Mouse (Mus musculus) heart, embryonic 16.5 days (tissue): ENCODE data around the gene Egln3. TPM values are rescaled to one million over a fixed set of nuclear protein-coding genes. Genes with fewer than 3 reads are reported as not detected.

Source experiments
- ATAC-seq: fragments of 200-750 bp; cut with Nextera tagmentation; replicated peaks from 2 replicates; pipeline ENCODE4 v1.8.0; 2017; ENCODE audit warnings: moderate number of reproducible peaks; ENCODE audit not compliant: insufficient read depth, low FRiP score; ENCODE audit errors: extremely low read depth
- H3K27ac ChIP-seq: fragments of 300-500 bp; sonication (generic); 2 replicates; pipeline ENCODE4 v1.5.1; 2014; ENCODE audit warnings: mild to moderate bottlenecking, low read length, control low read depth, moderate library complexity
- H3K27me3 ChIP-seq: fragments of 300-500 bp; sonication (generic); 2 replicates; pipeline ENCODE4 v1.6.1; 2014; ENCODE audit warnings: low read length, mixed read lengths; ENCODE audit not compliant: control insufficient read depth, insufficient read depth
- H3K36me3 ChIP-seq: fragments of 300-500 bp; sonication (generic); 2 replicates; pipeline ENCODE4 v1.6.1; 2014; ENCODE audit not compliant: control insufficient read depth, insufficient read depth
- H3K4me1 ChIP-seq: fragments of 300-500 bp; sonication (generic); 2 replicates; pipeline ENCODE4 v1.6.1; 2014; ENCODE audit warnings: low read length, mixed read lengths; ENCODE audit not compliant: control insufficient read depth, insufficient read depth
- H3K4me2 ChIP-seq: fragments of 300-500 bp; sonication (generic); 2 replicates; pipeline ENCODE4 v1.6.1; 2014; ENCODE audit warnings: low read depth, mild to moderate bottlenecking, control low read depth, low read length
- H3K4me3 ChIP-seq: fragments of 300-500 bp; sonication (generic); 2 replicates; pipeline ENCODE4 v1.5.1; 2014; ENCODE audit warnings: mild to moderate bottlenecking, control low read depth, low read length
- H3K9ac ChIP-seq: fragments of 300-500 bp; sonication (generic); 2 replicates; pipeline ENCODE4 v1.6.1; 2014; ENCODE audit warnings: low read length, control low read depth
- H3K9me3 ChIP-seq: fragments of 300-500 bp; sonication (generic); replicated peaks from 2 replicates; pipeline ENCODE4 v1.6.1; 2016; ENCODE audit warnings: low read length; ENCODE audit not compliant: control insufficient read depth
- WGBS: fragments of 180-500 bp; shearing (Covaris S2); extraction: QIAGEN DNeasy Blood & Tissue Kit; methylation state at CpG from one replicate; pipeline ENCODE4 v1.1.7; 2014; 5-methylcytosine and 5-hydroxymethylcytosine counted together
- polyA plus RNA-seq: library from polyadenylated mRNA; unstranded; fragments of >200 nt; fragmentation: Nextera tagmentation; extraction: Ambion mirVana; gene quantifications from 2 replicates; pipeline ENCODE4 v1.2.1, GENCODE M21; 2015

The Egln3 gene
- polyA plus RNA-seq, 1 experiment from 2014 or later = 30.5 TPM

DNA sequence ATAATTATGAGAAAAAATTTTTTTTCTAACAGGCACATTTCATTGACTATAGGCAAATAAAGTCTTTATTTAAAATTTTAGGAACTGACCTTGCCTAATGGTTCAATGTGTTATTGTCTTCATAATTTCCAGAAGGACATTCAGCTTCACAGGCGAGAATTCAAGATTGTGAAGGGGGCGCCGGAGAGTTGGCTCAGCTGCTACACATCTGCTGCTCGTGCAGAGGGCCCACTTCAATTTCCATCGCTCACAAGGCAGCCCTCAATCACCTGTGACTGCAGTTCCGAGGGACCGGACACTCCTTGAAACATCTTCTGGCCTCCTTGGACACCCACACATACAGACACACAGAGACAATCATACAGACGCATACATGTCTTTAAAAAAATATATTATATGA lies 23.9 kb upstream of the Egln3 start:
- Histone ChIP-seq H3K4me2 (no peak overlapping the region), H3K4me3 (no peak overlapping the region), H3K9ac (no peak overlapping the region), H3K9me3 (no peaks in the 10 kb centered on the region), H3K36me3 (no peaks in the 10 kb centered on the region), H3K4me1 (no peaks in the 10 kb centered on the region), H3K27ac (no peak overlapping the region), H3K27me3 (no peaks in the 10 kb centered on the region)
- no peak for ATAC-seq
- WGBS = 80% methylated on average over 8 of the region's 8 CpGs

DNA sequence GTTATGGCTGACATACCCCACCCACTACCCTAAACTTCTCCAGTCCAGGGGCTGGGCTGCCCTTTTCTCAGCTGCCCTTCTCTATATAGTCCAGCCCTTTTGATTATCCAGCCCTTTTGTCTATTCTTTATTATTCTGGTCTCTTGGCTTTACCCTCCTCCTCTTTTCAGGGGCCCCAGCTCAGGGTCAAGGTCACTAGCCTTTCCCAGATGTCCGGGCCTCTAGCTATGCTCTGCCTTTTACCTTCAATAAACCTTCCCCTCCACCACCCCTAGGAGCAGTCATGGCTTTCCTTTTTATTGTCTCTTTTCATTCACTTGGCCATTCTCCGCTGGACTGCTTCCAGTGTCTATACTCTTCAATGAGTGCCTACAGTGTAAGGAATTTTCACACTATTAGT lies 22.7 kb upstream of the Egln3 start:
- H3K4me2 ChIP-seq = no peak overlapping the region
- H3K27me3 ChIP-seq = no peaks in the 10 kb centered on the region
- ATAC-seq = no peak
- no peak overlapping the region for H3K9ac ChIP-seq
- H3K4me3 ChIP-seq = no peak overlapping the region
- no peaks in the 10 kb centered on the region for H3K9me3 ChIP-seq
- WGBS = 79% methylated on average over 2 of the region's 2 CpGs
- no peaks in the 10 kb centered on the region for H3K4me1 ChIP-seq
- H3K27ac ChIP-seq = no peak overlapping the region
- H3K36me3 ChIP-seq = no peaks in the 10 kb centered on the region

DNA sequence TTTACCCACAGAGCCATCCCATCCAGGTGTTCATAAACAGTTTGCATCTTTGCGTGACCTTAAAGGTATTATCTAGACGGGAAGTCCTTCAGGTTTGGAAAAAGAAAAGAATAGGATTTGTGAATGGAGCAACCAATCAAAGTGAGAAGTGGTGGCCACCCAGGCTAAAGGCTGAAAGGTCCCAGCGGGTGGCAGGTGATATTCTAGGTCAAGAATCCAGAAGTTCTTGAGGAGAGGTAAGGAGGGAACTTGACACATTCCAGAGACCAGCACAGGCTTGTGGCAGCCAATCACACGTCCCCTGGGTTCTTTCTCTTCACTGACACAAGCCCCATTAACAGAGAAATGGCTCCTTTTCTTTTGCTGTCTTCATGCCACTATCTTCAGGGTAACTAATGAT lies 21.9 kb upstream of the Egln3 start:
- no peak overlapping the region for H3K4me2 ChIP-seq
- H3K36me3 ChIP-seq = no peaks in the 10 kb centered on the region
- WGBS = 71% methylated on average over 4 of the region's 4 CpGs
- no peak for ATAC-seq
- H3K9ac ChIP-seq = no peak overlapping the region
- H3K27me3 ChIP-seq = no peaks in the 10 kb centered on the region
- no peak overlapping the region for H3K27ac ChIP-seq
- H3K4me3 ChIP-seq = no peak overlapping the region
- no peaks in the 10 kb centered on the region for H3K4me1 ChIP-seq
- no peaks in the 10 kb centered on the region for H3K9me3 ChIP-seq

DNA sequence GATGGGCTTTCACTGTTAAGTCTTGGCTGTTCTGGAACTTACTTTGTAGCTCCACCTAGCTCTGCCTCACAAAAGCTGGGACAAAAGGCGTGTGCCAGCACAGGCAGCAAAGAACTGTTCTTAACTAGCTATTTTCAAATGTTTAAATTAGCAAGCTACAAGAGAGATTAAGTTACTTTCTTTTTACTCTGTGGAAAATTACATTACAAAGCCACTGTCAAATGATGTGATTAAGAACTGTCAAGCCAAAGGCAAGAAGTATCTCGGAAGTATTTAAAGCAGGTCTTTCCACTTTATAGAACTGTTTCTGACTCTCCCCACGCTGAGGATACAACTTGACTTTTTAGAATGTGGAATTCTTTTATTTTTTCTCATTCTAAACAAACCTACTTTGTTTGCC lies 21.4 kb upstream of the Egln3 start:
- H3K36me3 ChIP-seq = no peaks in the 10 kb centered on the region
- no peaks in the 10 kb centered on the region for H3K4me1 ChIP-seq
- no peak overlapping the region for H3K4me2 ChIP-seq
- no peak for ATAC-seq
- H3K27ac ChIP-seq = no peak overlapping the region
- no peaks in the 10 kb centered on the region for H3K9me3 ChIP-seq
- 65% methylated on average over 3 of the region's 3 CpGs for WGBS
- H3K9ac ChIP-seq = no peak overlapping the region
- no peaks in the 10 kb centered on the region for H3K27me3 ChIP-seq
- no peak overlapping the region for H3K4me3 ChIP-seq

DNA sequence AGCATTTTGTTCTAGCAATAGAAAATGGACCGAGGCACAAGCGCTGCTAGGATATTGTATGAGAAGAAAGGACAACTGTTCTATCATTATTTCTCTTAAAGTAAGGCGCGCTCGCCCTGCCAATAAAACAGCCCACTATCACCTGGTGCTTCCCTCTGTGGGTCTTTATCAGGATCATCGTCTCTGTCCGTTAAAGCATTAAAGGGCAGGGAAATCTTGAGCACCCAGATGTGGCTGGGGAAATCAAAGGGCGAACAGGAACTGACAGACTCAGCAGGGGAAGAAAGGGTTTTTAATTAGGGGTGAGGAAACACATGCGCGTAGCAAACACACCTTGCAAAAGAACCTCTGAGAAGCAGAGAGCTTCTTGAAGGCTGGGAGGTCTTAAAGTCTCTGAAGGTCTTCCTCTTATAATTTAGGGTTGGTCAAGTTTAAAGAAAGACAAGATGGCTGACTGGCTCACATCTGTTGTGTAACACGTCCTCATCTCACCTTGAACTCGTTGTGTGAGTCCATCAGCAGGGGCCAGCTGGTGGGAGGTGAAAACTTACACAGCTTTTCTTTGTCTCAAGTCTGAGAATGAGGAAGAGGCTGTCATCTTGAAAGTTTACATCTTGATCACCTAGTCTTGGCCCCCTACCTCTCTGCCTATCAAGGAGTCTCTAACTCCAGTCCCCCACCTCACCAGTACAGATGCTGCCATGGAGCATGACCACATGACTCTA lies 18.5 kb upstream of the Egln3 start:
- Histone ChIP-seq H3K4me3 (no peak overlapping the region), H3K27ac (no peak overlapping the region), H3K36me3 (no peaks in the 10 kb centered on the region), H3K9me3 (no peaks in the 10 kb centered on the region), H3K4me1 (no peaks in the 10 kb centered on the region; the same call in 1 of the 2 replicates), H3K27me3 (no peaks in the 10 kb centered on the region), H3K9ac (no peak overlapping the region), H3K4me2 (no peak overlapping the region)
- WGBS = 58% methylated on average over 12 of the region's 12 CpGs
- ATAC-seq = no peak

DNA sequence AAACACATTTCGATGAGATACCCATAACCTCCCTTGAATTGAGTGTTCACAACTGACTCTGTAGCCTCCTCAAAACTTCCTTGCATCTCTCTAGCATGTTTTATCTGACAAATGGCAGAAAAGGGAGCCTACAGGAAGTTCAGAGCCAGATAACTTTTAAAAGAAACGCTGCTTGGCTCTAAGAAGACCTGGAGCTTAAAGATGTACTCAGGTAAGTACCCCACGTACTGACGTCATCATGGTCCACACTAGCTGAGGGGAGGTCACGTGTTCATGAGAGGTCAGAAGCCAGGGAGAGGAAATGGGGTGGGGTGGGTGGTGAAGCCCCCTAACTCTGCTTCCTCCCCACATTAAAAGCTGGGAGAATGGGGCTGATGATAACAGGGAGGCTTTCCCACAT lies 13.0 kb upstream of the Egln3 start:
- Histone ChIP-seq H3K36me3 (no peaks in the 10 kb centered on the region), H3K9me3 (no peaks in the 10 kb centered on the region), H3K27me3 (no peaks in the 10 kb centered on the region), H3K4me3 (no peak overlapping the region), H3K4me1 (no peaks in the 10 kb centered on the region; the same call in 1 of the 2 replicates), H3K9ac (no peak overlapping the region), H3K27ac (no peak overlapping the region), H3K4me2 (no peak overlapping the region)
- 60% methylated on average over 5 of the region's 5 CpGs for WGBS
- ATAC-seq = no peak

DNA sequence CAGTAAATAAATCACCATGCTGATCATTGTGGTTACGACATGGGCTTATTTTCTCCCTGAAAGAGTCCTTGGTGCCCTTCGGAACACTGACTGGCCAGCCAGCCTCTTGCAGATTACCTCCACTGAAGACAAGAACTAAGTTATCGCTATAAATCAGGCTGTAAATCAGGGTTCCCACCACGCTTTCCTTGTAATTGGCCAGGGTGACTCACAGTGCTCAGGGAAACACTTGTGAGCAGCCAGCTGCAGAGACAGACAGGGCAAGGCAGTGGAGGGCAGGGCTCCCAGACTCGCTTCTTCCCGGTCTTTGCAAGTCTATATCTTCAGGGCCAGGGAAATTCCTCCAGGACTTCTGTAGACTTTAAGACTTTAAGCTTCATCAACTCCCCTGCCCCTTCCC lies 10.8 kb upstream of the Egln3 start:
- Histone ChIP-seq H3K4me2 (no peak overlapping the region), H3K4me3 (no peak overlapping the region), H3K9ac (no peak overlapping the region), H3K4me1 (no peaks in the 10 kb centered on the region; the same call in 1 of the 2 replicates), H3K27ac (no peak overlapping the region), H3K36me3 (no peaks in the 10 kb centered on the region), H3K9me3 (no peaks in the 10 kb centered on the region), H3K27me3 (no peaks in the 10 kb centered on the region)
- WGBS = 68% methylated on average over 6 of the region's 6 CpGs
- no peak for ATAC-seq

DNA sequence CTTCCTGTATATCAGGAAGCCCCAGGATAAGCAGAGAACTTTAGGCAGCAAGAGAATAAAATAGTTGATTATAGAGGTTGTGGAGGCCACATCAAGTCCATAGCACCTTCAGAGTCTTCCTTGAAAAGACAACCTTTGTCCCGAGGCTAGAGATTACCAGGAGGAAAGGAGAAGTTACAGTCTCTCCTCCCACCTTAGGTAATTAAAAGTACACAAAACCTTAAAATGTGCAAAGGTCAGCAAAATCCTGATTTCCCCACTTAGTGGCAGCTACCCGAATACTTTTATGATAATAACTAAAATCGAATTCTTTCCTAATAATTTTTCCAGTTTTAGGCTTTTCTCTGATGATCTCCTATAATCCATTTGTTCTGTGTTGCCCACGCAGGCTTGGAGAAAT lies 10.2 kb upstream of the Egln3 start:
- Histone ChIP-seq H3K9me3 (no peaks in the 10 kb centered on the region), H3K4me1 (no peaks in the 10 kb centered on the region; the same call in 1 of the 2 replicates), H3K27me3 (no peaks in the 10 kb centered on the region), H3K4me2 (no peak overlapping the region), H3K36me3 (no peaks in the 10 kb centered on the region), H3K4me3 (no peak overlapping the region), H3K27ac (no peak overlapping the region), H3K9ac (no peak overlapping the region)
- ATAC-seq = no peak
- WGBS = 67% methylated on average over 4 of the region's 4 CpGs

DNA sequence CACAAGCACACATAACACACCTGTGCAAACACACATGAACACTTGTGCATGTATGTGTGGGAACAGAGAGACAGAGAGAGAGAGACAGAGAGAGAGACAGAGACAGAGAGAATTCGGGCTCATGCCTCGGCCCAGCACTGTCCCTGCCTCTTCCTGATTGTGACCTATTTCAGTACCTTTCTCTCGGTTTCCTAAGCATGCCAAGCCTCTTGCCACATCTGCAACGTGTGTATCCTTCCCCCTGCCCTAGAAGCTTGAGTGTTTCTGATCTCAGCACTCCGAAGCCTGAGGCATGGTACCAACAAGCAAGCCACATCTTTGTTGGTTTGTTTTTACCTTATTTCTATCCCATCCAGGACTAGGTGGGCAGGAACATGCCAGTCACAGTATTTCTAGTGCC lies 9.6 kb upstream of the Egln3 start:
- H3K4me3 ChIP-seq = no peak overlapping the region
- no peak overlapping the region for H3K4me2 ChIP-seq
- 50% methylated on average over 5 of the region's 5 CpGs for WGBS
- no peaks in the 10 kb centered on the region for H3K9me3 ChIP-seq
- ATAC-seq = no peak
- H3K4me1 ChIP-seq = no peaks in the 10 kb centered on the region; the same call in 1 of the 2 replicates
- no peaks in the 10 kb centered on the region for H3K27me3 ChIP-seq
- H3K36me3 ChIP-seq = no peaks in the 10 kb centered on the region
- H3K27ac ChIP-seq = no peak overlapping the region
- no peak overlapping the region for H3K9ac ChIP-seq
